Mouse (Mus musculus) embryonic facial prominence, embryonic 13.5 days (tissue): ENCODE data around the gene Nebl. TPM values are rescaled to one million over a fixed set of nuclear protein-coding genes. Genes with fewer than 3 reads are reported as not detected.

Experiments
- ATAC-seq: fragments of 200-750 bp; cut with Nextera tagmentation; 2 replicates; pipeline ENCODE4 v1.8.0; 2017; ENCODE audit warnings: low read depth; ENCODE audit not compliant: insufficient number of reproducible peaks, insufficient read depth, low FRiP score, low TSS enrichment
- H3K27ac ChIP-seq: fragments of 300-500 bp; sonication (generic); 2 replicates; pipeline ENCODE4 v1.5.1; 2015; ENCODE audit warnings: moderate library complexity, mild to moderate bottlenecking, inconsistent platforms
- H3K27me3 ChIP-seq: fragments of 300-500 bp; sonication (generic); 2 replicates; pipeline ENCODE4 v1.6.1; 2015; ENCODE audit warnings: mild to moderate bottlenecking, inconsistent platforms
- H3K36me3 ChIP-seq: fragments of 300-500 bp; sonication (generic); 2 replicates; pipeline ENCODE4 v1.6.1; 2015; ENCODE audit warnings: mild to moderate bottlenecking, inconsistent platforms
- H3K4me1 ChIP-seq: fragments of 300-500 bp; sonication (generic); 2 replicates; pipeline ENCODE4 v1.6.1; 2015; ENCODE audit warnings: inconsistent platforms
- H3K4me2 ChIP-seq: fragments of 300-500 bp; sonication (generic); 2 replicates; pipeline ENCODE4 v1.6.1; 2015; ENCODE audit warnings: moderate library complexity, mild to moderate bottlenecking, inconsistent platforms
- H3K4me3 ChIP-seq: fragments of 300-500 bp; sonication (generic); 2 replicates; pipeline ENCODE4 v1.5.1; 2015; ENCODE audit warnings: mild to moderate bottlenecking, inconsistent platforms
- H3K9ac ChIP-seq: fragments of 300-500 bp; sonication (generic); 2 replicates; pipeline ENCODE4 v1.6.1; 2015; ENCODE audit warnings: mild to moderate bottlenecking, inconsistent platforms
- H3K9me3 ChIP-seq: fragments of 300-500 bp; sonication (generic); 2 replicates; pipeline ENCODE4 v1.6.1; 2016; ENCODE audit warnings: inconsistent platforms
- WGBS: fragments of 180-500 bp; shearing (Covaris S2); methylation state at CpG from one replicate; pipeline ENCODE4 v1.1.7; 2015; ENCODE audit warnings: mixed read lengths; 5-methylcytosine and 5-hydroxymethylcytosine counted together
- polyA plus RNA-seq: library from polyadenylated mRNA; unstranded; fragments of >200 nt; fragmentation: Nextera tagmentation; extraction: Ambion mirVana; gene quantifications from 2 replicates; pipeline ENCODE4 v1.2.1, GENCODE M21; 2015

Gene Nebl
- polyA plus RNA-seq, 1 experiment from 2014 or later = 16.2 TPM

DNA sequence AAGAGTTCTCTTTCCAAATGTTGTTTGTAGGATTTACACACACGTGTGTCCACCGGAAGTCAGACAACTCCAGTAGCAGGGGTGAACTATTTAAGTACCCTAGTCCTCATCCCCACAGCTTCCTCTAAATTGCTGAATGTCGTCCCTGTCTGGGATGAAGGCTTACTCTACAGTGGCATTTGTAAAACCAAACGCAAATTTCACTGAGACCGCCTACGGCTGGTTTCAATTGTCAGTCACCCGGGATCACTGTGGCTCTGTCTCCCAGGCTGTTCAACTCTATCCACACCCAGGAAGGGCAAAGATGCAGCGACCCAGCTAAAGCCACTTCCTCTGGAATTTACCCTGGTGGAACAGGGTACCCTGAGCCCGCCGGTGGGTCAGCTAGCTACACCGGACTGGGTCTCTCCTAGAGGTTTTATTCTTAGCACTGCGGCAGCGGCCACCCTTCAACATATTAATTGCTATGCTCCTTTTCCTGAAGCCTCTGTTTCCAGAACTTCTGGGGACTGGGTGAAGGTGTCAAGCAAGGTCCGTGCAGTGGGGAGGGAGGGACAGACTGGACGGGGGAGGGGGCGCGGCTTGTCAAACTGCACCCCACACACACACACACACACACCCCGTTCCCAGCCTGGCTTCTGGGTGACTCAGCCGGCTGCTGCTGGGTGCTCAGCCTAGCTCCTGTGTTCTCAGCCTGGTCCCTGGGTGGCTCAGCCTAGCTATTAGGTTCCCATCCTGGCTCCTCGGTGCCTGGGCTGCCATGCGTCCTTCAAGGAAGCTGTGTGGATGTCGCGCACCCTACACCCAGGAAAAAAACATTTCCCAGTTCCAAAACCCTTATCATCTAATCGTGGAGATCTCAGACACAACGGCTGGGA lies 1.3 kb downstream of the Nebl start:
- Histone ChIP-seq H3K27ac (no peak overlapping the region), H3K9me3 (no peaks in the 10 kb centered on the region), H3K27me3 (peaks cover 47% of the 10 kb centered on the region), H3K4me1 (peaks cover 19% of the 10 kb centered on the region), H3K36me3 (no peaks in the 10 kb centered on the region), H3K4me2 (peak overlapping the region; percentile 99), H3K4me3 (peak overlapping the region; percentile 62), H3K9ac (peak overlapping the region; percentile 77)
- ATAC-seq = peak; percentile 40; the same call in 1 of the 2 replicates
- WGBS = 2% methylated on average over 25 of the region's 25 CpGs

DNA sequence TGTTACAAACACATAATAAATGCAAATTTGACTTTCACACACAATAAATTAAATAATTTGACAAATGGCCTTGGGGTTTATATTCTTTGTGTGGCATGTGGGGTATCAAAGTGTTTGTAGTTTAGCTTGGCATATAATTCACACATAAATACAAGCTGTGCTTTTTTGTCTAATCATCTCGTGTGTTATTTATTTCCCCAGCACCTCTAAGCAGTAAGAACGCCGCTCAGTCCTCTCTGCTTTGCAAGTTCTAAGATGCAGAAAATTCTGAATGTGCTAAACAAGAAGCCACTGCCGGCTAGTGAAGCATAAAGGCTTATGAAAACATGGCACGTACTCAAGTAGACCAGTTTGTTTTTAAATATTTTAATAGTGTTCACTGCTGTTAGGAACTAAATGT lies 6.9 kb downstream of the Nebl start:
- H3K36me3 ChIP-seq = no peaks in the 10 kb centered on the region
- H3K27me3 ChIP-seq = peaks cover 16% of the 10 kb centered on the region
- H3K9ac ChIP-seq = no peak overlapping the region
- no peaks in the 10 kb centered on the region for H3K9me3 ChIP-seq
- no peak overlapping the region for H3K27ac ChIP-seq
- 77% methylated on average over 5 of the region's 5 CpGs for WGBS
- no peak for ATAC-seq
- H3K4me1 ChIP-seq = no peaks in the 10 kb centered on the region
- no peak overlapping the region for H3K4me2 ChIP-seq
- no peak overlapping the region for H3K4me3 ChIP-seq

DNA sequence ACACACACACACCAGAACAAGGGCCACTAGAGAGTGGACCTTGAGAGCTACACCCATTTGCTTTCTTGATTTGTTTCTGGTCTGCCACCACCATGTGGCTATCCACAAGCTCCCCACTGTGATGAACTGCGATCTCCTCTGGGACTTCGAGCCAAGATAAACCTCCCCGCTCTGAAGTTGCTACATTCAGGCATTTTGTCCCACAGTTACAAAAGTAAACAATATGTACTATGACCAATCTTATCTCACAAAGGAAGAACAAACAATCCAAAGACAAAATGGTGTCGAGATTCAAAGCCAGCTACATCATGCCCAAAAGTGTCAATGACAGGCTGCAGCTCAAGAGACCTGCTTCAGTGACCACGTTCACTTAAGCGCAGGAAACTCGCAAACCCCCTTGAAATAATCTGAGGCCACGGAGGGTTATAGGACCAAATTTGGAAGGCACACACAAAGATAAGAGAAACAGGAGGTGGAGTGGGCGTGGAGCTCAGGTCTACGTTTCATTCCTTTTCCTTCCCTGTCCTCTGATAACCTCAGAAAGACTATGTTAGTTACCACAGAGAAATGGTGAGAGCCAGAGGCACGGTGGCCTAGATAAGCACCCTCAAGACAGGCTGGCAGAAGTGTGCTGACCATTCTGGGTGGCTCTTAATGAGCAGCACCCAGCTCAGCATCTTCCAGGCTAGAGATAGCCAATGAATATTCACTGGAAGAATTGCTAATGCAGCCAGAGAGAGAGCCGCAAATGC lies 7.8 kb downstream of the Nebl start:
- Histone ChIP-seq H3K27me3 (peaks cover 7% of the 10 kb centered on the region), H3K4me2 (no peak overlapping the region), H3K27ac (no peak overlapping the region), H3K4me3 (no peak overlapping the region), H3K9ac (no peak overlapping the region), H3K9me3 (no peaks in the 10 kb centered on the region), H3K36me3 (no peaks in the 10 kb centered on the region), H3K4me1 (no peaks in the 10 kb centered on the region)
- no peak for ATAC-seq
- WGBS = 85% methylated on average over 12 of the region's 12 CpGs

DNA sequence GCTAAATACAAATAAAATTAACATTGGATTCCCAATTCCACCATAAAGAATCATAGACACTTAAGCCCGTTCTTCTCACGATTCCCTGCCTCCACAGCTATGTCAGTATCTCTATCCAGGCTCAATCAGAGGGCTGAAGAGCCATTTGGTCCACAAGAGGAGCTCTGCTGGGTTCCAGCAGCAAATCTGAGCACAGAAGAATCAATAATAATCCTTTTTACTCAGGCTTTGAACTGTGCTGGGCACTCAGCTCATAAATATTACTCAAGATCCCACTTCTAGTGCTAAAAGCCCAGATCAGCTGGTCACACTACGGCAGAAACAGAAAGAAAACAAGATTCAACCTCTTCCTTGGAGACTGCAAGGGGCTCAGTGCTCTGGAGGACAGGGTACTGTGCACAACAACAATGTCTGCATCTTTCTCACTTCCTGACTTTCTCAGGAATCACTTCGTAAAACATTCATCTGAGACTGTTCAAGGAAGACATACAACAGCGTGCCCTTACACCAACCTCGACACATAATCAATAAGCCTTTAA lies 10.0 kb downstream of the Nebl start:
- H3K4me3 ChIP-seq = no peak overlapping the region
- WGBS = 72% methylated on average over 6 of the region's 6 CpGs
- H3K27ac ChIP-seq = no peak overlapping the region
- H3K4me1 ChIP-seq = no peaks in the 10 kb centered on the region
- 0 out of 2 replicates have a peak, but pooled peaks cover 1% of the 10 kb centered on the region for H3K27me3 ChIP-seq
- H3K9ac ChIP-seq = no peak overlapping the region
- H3K9me3 ChIP-seq = no peaks in the 10 kb centered on the region
- no peak overlapping the region for H3K4me2 ChIP-seq
- ATAC-seq = no peak
- no peaks in the 10 kb centered on the region for H3K36me3 ChIP-seq

DNA sequence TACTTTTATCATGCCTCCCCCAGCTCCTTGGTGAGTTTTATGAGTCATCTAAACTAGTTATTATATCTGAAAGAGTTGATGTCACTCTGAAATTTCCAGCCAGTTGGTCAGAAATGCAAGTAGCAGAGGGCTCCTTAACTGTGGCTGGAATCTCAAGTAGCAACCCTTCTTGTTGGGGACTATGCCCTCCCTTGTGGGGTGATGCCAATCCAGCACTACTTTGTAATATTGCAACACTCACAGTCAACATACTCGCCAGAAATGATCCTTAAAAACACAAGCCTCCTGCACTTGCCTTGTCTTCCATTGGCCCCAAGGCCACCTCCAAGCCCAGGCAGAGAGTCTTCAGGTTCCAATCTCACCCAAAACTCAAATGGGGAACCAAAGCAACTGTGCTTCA lies 13.0 kb downstream of the Nebl start:
- no peaks in the 10 kb centered on the region for H3K9me3 ChIP-seq
- no peak overlapping the region for H3K9ac ChIP-seq
- H3K4me2 ChIP-seq = no peak overlapping the region
- H3K36me3 ChIP-seq = no peaks in the 10 kb centered on the region
- H3K4me1 ChIP-seq = no peaks in the 10 kb centered on the region
- H3K27me3 ChIP-seq = no peaks in the 10 kb centered on the region
- no peak overlapping the region for H3K4me3 ChIP-seq
- no peak for ATAC-seq
- 69% methylated on average over 1 of the region's 1 CpGs for WGBS
- H3K27ac ChIP-seq = no peak overlapping the region

DNA sequence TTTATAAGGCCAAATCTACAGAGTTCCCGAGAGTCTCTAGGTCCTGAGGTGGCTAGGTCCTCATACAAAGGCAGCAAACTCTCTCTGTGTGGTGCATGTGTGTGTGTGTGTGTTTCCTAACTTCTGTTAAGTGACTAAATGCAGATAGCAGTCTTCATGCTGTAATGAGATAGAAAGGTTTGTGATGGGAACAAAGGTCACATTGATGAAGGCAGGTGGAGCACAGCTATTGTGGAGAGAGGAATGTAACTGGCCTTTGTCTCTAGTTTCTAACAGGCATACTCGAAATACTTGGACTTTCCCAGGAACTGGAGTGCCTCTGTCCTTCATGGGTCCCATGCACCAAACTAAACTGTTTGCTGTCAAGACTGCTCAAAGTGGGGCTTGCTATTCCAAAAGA lies 14.1 kb downstream of the Nebl start:
- Histone ChIP-seq H3K9me3 (no peaks in the 10 kb centered on the region), H3K9ac (no peak overlapping the region), H3K27ac (no peak overlapping the region), H3K27me3 (no peaks in the 10 kb centered on the region), H3K4me3 (no peak overlapping the region), H3K4me2 (no peak overlapping the region), H3K36me3 (no peaks in the 10 kb centered on the region), H3K4me1 (no peaks in the 10 kb centered on the region)
- WGBS = 60% methylated on average over 2 of the region's 2 CpGs
- no peak for ATAC-seq

DNA sequence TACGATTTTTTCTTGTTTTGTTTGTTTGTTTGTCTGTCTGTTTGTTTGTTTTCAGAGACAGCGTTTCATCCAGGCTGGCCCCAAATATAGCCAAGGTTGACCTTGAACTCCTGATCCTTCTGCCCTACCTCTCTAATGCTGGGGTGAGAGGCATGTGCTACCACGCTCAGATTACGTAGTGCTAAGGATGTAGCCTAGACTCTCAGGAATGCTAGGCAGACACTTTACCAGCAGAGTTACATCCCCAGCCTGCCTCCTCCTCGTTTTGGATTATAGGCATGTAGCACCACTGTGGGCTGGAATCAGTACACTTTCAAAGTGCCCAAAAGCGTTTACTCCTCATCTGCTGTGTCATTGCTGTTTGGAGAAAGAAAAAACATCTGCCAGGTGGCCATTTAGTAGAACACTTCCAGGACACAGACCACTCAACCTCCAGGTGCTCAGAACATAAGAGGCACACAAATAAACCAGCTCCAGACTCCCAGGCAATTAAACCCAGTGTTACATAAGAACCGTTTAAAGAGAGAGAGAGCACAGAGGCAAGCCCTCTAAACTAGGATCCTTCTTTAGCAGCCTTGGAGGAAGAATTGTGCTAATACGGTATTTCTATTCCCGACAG lies 16.0 kb downstream of the Nebl start:
- Histone ChIP-seq H3K9me3 (no peaks in the 10 kb centered on the region), H3K9ac (no peak overlapping the region), H3K27me3 (no peaks in the 10 kb centered on the region), H3K4me1 (no peaks in the 10 kb centered on the region), H3K4me2 (no peak overlapping the region), H3K27ac (no peak overlapping the region), H3K36me3 (no peaks in the 10 kb centered on the region), H3K4me3 (no peak overlapping the region)
- ATAC-seq = no peak
- 67% methylated on average over 9 of the region's 9 CpGs for WGBS

DNA sequence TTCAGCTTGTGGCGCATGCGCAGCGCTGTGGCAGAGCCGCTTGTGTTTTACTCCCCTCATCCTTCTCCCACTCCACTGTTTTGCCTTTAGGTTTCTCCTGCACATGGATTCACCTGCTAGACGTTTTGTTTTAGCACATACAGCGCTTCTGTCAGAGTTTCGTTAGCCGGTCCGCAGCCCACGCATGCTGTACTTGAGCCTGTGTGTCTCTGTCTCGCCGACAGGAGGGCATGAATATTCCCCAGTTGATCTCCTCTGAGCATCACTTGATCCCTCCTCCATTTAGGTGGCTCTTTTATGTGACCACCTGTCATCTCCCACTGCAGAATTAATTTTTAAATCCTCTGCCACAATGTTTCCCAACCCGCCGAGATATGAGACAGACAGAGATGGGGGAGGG lies 16.6 kb downstream of the Nebl start:
- ATAC-seq = no peak
- H3K27me3 ChIP-seq = no peaks in the 10 kb centered on the region
- H3K4me1 ChIP-seq = no peaks in the 10 kb centered on the region
- no peak overlapping the region for H3K4me2 ChIP-seq
- 83% methylated on average over 14 of the region's 14 CpGs for WGBS
- H3K9ac ChIP-seq = no peak overlapping the region
- no peaks in the 10 kb centered on the region for H3K9me3 ChIP-seq
- no peak overlapping the region for H3K4me3 ChIP-seq
- no peaks in the 10 kb centered on the region for H3K36me3 ChIP-seq
- no peak overlapping the region for H3K27ac ChIP-seq

DNA sequence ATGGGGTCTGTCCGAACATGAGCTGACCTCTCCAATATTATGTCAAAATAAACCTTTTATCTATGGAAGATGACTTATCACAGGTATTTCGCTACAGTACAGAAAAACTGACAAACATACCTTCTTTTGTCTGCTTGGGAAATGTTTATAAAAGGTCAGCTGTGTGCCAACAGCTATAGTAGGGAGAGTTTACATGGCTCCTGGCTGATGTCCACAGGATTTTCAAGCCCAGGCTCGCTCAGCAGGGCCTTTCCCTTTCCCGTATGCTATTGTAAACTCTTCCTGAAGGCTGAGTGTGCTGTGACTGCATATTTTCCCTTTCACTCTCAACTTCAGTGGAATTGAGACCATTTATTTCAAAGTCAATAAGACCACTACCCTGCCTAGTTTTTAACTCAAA lies 17.1 kb downstream of the Nebl start:
- Histone ChIP-seq H3K9me3 (no peaks in the 10 kb centered on the region), H3K9ac (no peak overlapping the region), H3K27me3 (no peaks in the 10 kb centered on the region), H3K27ac (no peak overlapping the region), H3K4me2 (no peak overlapping the region), H3K4me3 (no peak overlapping the region), H3K36me3 (no peaks in the 10 kb centered on the region), H3K4me1 (no peaks in the 10 kb centered on the region)
- 66% methylated on average over 4 of the region's 4 CpGs for WGBS
- no peak for ATAC-seq

DNA sequence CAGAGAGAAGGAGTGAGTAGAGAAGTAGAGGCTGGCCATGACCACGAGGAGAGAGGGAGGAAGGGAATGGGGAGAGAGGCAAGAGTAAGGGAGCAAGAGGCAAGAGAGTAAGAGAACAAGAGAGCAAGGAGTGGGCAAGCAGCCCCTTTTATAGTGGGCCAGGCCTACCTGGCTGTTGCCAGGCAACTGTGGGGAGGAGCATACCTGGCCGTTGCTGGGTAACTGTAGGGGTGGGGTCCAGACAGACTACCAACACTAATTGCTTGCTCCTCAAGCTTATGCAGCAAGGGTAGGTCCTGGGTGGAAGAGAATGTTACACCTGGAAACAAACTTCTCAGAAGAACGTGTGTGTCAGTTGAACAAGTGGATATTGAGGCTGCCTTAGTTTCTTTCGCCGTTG lies 20.0 kb downstream of the Nebl start:
- H3K9ac ChIP-seq = no peak overlapping the region
- H3K27me3 ChIP-seq = no peaks in the 10 kb centered on the region
- no peak overlapping the region for H3K27ac ChIP-seq
- no peak for ATAC-seq
- no peak overlapping the region for H3K4me3 ChIP-seq
- H3K4me2 ChIP-seq = no peak overlapping the region
- H3K9me3 ChIP-seq = no peaks in the 10 kb centered on the region
- WGBS = 84% methylated on average over 5 of the region's 5 CpGs
- no peaks in the 10 kb centered on the region for H3K4me1 ChIP-seq
- H3K36me3 ChIP-seq = no peaks in the 10 kb centered on the region

DNA sequence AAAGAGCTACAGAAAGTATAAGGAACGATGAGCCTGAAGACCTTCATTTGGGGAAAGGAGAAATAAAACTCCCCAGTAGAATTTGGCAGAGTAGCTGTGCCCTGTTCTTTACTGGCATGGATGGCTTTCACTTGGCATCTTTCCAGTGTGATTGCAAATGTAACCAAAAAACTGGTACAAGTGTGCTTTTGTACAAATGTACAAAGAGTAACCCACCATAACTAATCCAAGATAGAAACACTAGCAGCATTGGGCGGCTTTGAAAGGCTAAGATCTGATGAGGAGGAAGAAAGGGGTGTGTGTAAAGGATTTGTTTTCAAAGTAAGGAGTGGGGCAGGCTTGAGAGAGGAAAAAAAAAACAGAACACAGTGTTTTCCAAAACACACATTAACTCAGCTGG lies 21.2 kb downstream of the Nebl start:
- H3K36me3 ChIP-seq = no peaks in the 10 kb centered on the region
- ATAC-seq = no peak
- H3K4me1 ChIP-seq = no peaks in the 10 kb centered on the region
- no peak overlapping the region for H3K4me3 ChIP-seq
- H3K27ac ChIP-seq = peak overlapping the region; percentile 23; the same call in 1 of the 2 replicates
- no peak overlapping the region for H3K4me2 ChIP-seq
- no peaks in the 10 kb centered on the region for H3K9me3 ChIP-seq
- WGBS = 65% methylated on average over 2 of the region's 2 CpGs
- no peaks in the 10 kb centered on the region for H3K27me3 ChIP-seq
- H3K9ac ChIP-seq = no peak overlapping the region
